Mouse (Mus musculus) adipocyte (in vitro differentiated cells): ENCODE measurements around the gene Hpd.

ENCODE experiments used
- DNase-seq: peaks from one replicate; pipeline ENCODE4 v3.0.0-alpha.2; 2016; ENCODE audit warnings: low spot score

The Hpd gene

GRCm38 (mm10) chr5:123134875-123135382 is 47.6 kb downstream of the Hpd start:
- DNase-seq, result no peak

DNA sequence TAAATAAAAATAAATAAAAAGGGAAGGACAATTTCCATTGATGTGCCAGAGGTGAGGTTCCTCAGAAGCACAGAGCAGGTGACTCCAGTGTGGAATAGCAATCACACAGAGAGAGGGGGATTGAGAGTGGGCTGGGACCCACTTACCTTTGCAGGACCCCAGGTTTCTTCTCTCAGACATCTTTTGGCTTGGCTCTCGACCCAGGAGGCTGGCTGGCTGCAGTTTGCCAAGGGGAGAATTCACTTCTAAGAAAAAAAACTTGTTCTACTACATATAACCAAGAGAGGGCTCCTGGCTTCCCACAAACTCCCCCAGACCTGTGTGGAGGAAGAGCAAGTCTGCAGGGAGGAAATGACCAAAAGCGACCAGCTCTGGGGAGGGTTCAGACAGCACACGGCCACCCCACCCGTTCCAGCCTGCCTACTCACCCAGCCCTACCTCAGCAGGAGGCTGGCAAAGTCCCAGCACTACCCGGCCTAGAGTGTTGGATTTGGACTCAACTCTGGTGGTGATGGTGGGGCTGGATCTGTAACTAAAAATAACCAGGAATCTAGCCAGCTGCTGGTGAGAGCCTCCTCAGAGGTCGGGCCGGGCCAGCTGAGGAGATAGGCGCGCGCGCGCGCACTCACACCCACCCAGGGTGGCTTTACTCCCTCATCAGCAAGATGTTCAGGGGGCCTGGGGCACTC is 48.2 kb downstream of the Hpd start:
- DNase-seq, result peak; percentile 81

DNA sequence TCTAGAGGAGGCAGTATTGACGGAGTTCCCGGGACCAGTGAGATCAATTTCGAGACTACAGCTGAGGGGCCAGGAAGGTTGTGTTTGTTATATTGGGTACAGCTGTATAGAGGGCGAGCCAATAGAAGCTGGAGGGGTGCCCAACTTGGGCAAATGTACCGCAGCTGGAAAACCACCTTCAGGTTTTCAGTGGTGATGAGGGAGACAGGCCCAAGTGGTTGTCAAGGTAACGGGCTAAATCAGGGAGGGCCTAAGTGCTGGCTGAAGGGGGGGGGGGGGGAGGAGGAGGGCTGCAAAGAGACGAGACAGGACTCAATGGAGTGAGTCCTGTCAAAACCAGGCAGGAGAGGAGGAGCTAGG is 48.8 kb downstream of the Hpd start:
- DNase-seq, result no peak

- peak; percentile 91 for DNase-seq
These were observed 49.3 kb downstream of the Hpd start for GRCm38 (mm10) chr5:123133083-123133783.

GRCm38 (mm10) chr5:123132308-123133071 is 50.0 kb downstream of the Hpd start, which contains the start of gene Rhof:
Rhof (minus strand) TSS chr5:123132692.
- DNase-seq, result peak; percentile 58

GRCm38 (mm10) chr5:123130814-123131148 is 51.7 kb downstream of the Hpd start:
- DNase-seq, result no peak

DNA sequence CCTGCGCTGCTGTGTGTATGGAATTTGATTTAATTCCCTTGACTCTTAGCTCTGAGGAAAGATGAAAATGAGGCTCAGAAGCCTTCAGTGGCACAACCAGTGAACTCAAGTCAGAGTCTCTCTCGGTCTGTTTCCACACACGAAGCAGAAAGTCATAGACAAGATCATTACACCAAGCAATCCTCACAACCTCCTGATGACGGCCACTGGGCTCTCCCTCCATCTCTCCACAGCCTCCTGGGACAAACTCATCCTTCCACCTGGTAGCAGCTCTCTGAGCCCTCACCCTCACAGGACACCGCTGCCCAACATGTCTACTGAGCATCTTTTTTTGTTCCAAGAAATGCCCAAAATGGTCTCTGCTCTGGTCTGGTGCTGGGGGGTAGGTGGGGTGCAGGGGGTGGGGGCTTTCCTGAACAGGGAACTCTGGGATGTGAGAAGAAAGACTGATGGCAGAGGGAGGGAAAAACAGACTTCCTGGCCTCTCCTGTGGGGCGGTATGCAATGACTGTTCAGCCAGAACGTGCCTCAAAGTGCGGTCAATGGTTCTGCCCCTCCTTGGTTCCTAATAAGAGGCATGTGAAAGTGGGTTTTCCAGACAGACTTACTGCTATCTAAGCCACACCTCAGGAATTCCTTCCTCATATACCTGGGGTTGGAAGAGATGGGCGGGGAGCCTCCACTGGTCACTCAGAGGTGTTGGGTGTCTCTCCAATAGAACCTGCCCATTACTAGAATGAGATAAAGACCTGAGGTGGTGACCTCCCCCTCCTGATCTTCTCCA is 52.3 kb downstream of the Hpd start:
- no peak for DNase-seq

DNA sequence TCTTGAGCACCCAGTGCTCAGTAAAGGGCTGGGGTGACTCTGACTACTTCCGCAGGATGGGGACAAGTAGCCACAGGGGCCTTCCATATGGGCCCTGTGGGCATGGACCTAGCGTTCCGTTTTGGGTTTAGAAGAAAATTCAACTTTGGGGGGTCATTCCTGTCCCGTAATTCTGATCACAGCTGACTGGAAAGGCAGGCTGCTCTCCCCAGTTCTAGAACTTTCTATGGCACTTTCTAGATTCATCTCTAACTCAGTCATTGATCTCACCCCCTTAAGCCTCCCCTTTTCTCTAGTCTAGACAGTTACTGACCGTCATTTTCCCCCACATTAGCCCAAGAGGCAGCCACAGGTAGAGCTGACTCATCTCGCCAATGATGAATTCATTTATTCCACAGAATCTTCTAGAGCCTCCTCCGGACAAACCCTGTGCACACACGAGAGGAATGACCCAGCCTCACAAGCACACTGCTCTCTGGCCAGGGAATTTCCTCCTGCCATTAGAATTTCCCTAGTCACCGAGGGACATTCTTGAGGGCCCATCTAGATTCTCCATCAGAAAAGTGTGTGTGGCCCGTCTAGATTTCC is 53.3 kb downstream of the Hpd start:
- no peak for DNase-seq

GRCm38 (mm10) chr5:123128426-123129169 is 53.9 kb downstream of the Hpd start:
- no peak for DNase-seq

DNA sequence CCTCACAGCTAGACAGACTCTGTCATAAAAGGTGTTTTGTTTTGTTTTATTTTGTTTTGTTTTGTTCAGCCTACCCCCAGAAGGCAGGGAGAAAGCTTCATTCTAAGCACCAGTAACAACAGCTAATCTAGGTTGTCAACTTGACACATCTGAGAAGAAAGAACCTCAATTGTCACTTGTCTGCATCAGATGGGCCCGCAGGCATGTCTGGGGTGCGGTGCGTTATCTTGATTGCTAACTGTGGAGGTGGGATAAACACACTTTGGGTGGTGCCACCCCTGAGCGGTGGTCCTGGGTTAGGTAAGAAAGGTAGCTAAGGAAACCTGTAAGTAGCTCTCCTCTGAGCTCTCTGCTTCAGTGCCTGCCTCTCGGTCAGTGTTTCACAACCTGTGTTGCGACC is 55.5 kb downstream of the Hpd start:
- DNase-seq, result no peak

DNA sequence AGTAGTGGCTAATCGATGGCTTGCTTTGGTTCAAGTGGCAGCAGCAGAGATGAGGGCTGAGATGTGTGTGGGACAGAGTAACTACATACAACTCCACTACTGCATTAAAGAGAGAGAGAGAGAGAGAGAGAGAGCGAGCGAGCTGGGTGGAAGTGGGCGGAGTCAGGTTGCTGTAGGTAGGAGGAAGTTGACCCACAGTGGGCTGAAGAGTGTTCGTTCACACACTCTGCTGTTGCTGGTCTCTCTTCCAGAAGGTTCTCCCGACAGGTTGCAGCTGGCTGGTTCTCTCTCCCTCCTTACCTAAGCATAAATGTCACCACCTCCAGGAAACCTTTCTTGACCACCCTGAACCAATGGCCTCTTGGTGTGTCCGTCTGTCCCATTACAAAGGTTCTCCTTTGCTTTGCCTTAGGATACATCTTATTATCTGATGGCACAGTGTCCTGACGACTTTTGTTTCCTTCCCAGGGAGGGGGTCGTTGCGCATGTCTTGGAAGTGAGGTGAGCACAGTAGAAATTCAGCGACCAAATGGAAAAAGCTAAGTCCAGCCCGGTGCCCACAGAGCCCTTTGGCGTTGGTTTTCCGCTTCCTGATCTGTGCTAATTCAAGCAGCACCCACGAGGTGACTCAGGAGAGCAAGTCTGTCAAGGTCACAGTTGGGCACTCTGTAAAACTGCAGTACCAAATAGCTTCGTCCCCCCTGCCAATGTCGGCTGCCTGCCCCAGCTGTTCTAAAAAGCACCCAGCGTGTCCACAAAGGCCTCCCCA is 56.7 kb downstream of the Hpd start:
- no peak for DNase-seq

DNA sequence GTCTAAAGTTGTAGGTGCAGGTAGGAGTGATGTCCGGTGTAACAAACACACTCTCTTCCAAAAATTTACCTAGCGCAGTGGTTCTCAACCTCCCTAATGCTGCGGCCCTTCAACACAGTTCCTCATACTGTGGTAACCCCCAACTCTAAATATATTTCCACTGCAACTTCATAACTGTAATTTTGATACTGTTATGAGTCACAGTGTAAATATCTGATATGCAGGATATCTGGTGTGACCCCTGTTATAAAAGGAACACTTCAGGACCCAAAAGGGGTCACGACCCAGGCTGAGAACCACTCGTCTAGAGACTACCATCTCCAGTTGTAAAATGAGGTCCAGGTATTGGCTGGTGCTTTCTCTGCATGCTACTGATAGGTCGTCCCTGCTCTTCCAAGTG is 57.4 kb downstream of the Hpd start:
- no peak for DNase-seq

GRCm38 (mm10) chr5:123122181-123122580 is 60.3 kb downstream of the Hpd start:
- no peak for DNase-seq
